Mouse (Mus musculus) intestine, postnatal 0 days (tissue): ENCODE measurements at regions not wholly inside any gene's neighbourhood (a gene's known extent, or its start where the extent isn't known, plus 50 kb on each side); places are given as distances from the start of the nearest gene placed in this dataset.

ENCODE experiments used
- ATAC-seq: fragments of 200-750 bp; cut with Nextera tagmentation; 2 replicates; pipeline ENCODE4 v1.8.0; 2017; ENCODE audit warnings: mild to moderate bottlenecking, moderate TSS enrichment, moderate library complexity
- H3K27ac ChIP-seq: fragments of 300-500 bp; sonication (generic); 2 replicates; pipeline ENCODE4 v1.5.1; 2014; ENCODE audit warnings: mild to moderate bottlenecking, low read depth, low read length, moderate library complexity
- H3K27me3 ChIP-seq: fragments of 300-500 bp; sonication (generic); replicated peaks from 2 replicates; pipeline ENCODE4 v1.6.1; 2014; ENCODE audit warnings: low read length, mixed read lengths; ENCODE audit not compliant: control insufficient read depth, insufficient read depth
- H3K36me3 ChIP-seq: fragments of 300-500 bp; sonication (generic); 2 replicates; pipeline ENCODE4 v1.6.1; 2014; ENCODE audit warnings: mild to moderate bottlenecking, moderate library complexity; ENCODE audit not compliant: control insufficient read depth, insufficient read depth
- H3K4me1 ChIP-seq: fragments of 300-500 bp; sonication (generic); replicated peaks from 2 replicates; pipeline ENCODE4 v1.6.1; 2014; ENCODE audit warnings: antibody characterized with exemption, low read length, mixed read lengths; ENCODE audit not compliant: control insufficient read depth, insufficient read depth
- H3K4me2 ChIP-seq: fragments of 300-500 bp; sonication (generic); replicated peaks from 2 replicates; pipeline ENCODE4 v1.6.1; 2014; ENCODE audit warnings: low read depth, mild to moderate bottlenecking, moderate library complexity
- H3K4me3 ChIP-seq: fragments of 300-500 bp; sonication (generic); 2 replicates; pipeline ENCODE4 v1.5.1; 2014; ENCODE audit warnings: low read depth, low read length
- H3K9ac ChIP-seq: fragments of 300-500 bp; sonication (generic); 2 replicates; pipeline ENCODE4 v1.6.1; 2014; ENCODE audit warnings: mild to moderate bottlenecking, low read depth, low read length
- H3K9me3 ChIP-seq: fragments of 300-500 bp; sonication (generic); 2 replicates; pipeline ENCODE4 v1.6.1; 2016; ENCODE audit warnings: mixed run types; ENCODE audit not compliant: control insufficient read depth
- CTCF ChIP-seq: sonication (generic); IDR thresholded peaks from 2 replicates; pipeline ENCODE4 v1.5.1; 2016; ENCODE audit warnings: low read depth, mild to moderate bottlenecking, control low read depth, antibody characterized with exemption, moderate library complexity
- WGBS: fragments of 180-500 bp; shearing (Covaris S2); extraction: QIAGEN DNeasy Blood & Tissue Kit; methylation state at CpG from one replicate; pipeline ENCODE4 v1.1.7; 2014; 5-methylcytosine and 5-hydroxymethylcytosine counted together

- 0 out of 2 replicates have a peak, but pooled peaks have one; percentile 17 for ATAC-seq
- 18% methylated on average over 6 of the region's 6 CpGs for WGBS
Observed at GRCm38 (mm10) chr16:21353545-21353944, 69.4 kb upstream of the Vps8 start.

GRCm38 (mm10) chr16:21355638-21356037 is 67.3 kb upstream of the Vps8 start:
- 0 out of 2 replicates have a peak, but pooled peaks cover 4% of the 10 kb centered on the region for H3K27me3 ChIP-seq
- H3K4me3 ChIP-seq, result no peak overlapping the region
- TF ChIP-seq CTCF, result no peak
- H3K9me3 ChIP-seq, result no peaks in the 10 kb centered on the region
- WGBS, result 90% methylated on average over 1 of the region's 1 CpGs
- H3K36me3 ChIP-seq, result no peaks in the 10 kb centered on the region
- H3K9ac ChIP-seq, result no peak overlapping the region
- no peak for ATAC-seq
- no peak overlapping the region for H3K4me2 ChIP-seq
- no peak overlapping the region for H3K27ac ChIP-seq
- no peaks in the 10 kb centered on the region for H3K4me1 ChIP-seq

More at GRCm38 (mm10) chr16:21353545-21353944, 69.4 kb upstream of the Vps8 start:
- Histone ChIP-seq H3K9ac (no peak overlapping the region), H3K27me3 (0 out of 2 replicates have a peak, but pooled peaks cover 4% of the 10 kb centered on the region), H3K9me3 (no peaks in the 10 kb centered on the region), H3K36me3 (no peaks in the 10 kb centered on the region), H3K27ac (no peak overlapping the region), H3K4me3 (no peak overlapping the region), H3K4me1 (no peaks in the 10 kb centered on the region), H3K4me2 (no peak overlapping the region)
- no peak for TF ChIP-seq CTCF

- no peak overlapping the region for H3K27ac ChIP-seq
- no peak overlapping the region for H3K4me3 ChIP-seq
- no peaks in the 10 kb centered on the region for H3K9me3 ChIP-seq
- H3K4me2 ChIP-seq, result no peak overlapping the region
- H3K27me3 ChIP-seq, result 0 out of 2 replicates have a peak, but pooled peaks cover under 1% of the 10 kb centered on the region
- no peaks in the 10 kb centered on the region for H3K36me3 ChIP-seq
- H3K9ac ChIP-seq, result no peak overlapping the region
- no peak for ATAC-seq
- TF ChIP-seq CTCF, result no peak
- 48% methylated on average over 5 of the region's 5 CpGs for WGBS
- H3K4me1 ChIP-seq, result no peaks in the 10 kb centered on the region
Observed at GRCm38 (mm10) chr16:21357433-21357832, 65.5 kb upstream of the Vps8 start.

GRCm38 (mm10) chr16:21358313-21358920 is 64.5 kb upstream of the Vps8 start:
- H3K9me3 ChIP-seq, result no peaks in the 10 kb centered on the region
- H3K27me3 ChIP-seq, result no peaks in the 10 kb centered on the region
- no peaks in the 10 kb centered on the region for H3K4me1 ChIP-seq
- H3K4me2 ChIP-seq, result no peak overlapping the region
- H3K36me3 ChIP-seq, result no peaks in the 10 kb centered on the region
- H3K9ac ChIP-seq, result no peak overlapping the region
- 39% methylated on average over 12 of the region's 12 CpGs for WGBS
- no peak overlapping the region for H3K27ac ChIP-seq
- no peak overlapping the region for H3K4me3 ChIP-seq
- TF ChIP-seq CTCF, result no peak
- no peak for ATAC-seq

DNA sequence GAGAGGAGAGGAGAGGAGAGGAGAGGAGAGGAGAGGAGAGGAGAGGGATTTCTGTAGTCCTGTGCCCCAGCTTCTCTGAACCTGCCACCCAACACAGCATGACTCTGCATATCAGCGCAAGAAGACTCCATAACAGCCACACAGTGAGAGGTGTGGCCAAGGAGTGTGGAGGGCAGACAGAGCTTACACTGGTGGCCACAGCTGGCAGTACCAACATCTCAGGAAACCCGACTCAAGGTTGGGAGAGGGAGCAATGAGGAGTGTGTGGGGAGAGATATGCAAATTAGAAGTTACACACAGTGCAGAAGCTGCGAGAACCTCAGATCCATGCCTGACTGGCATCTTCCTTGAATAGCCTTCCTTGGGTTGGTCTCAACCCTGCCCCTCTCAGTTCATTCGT is 63.5 kb upstream of the Vps8 start:
- no peak for ATAC-seq
- no peaks in the 10 kb centered on the region for H3K27me3 ChIP-seq
- H3K9ac ChIP-seq, result no peak overlapping the region
- no peaks in the 10 kb centered on the region for H3K4me1 ChIP-seq
- no peak overlapping the region for H3K4me3 ChIP-seq
- TF ChIP-seq CTCF, result no peak
- no peaks in the 10 kb centered on the region for H3K9me3 ChIP-seq
- no peak overlapping the region for H3K4me2 ChIP-seq
- 51% methylated on average over 4 of the region's 4 CpGs for WGBS
- H3K27ac ChIP-seq, result no peak overlapping the region
- no peaks in the 10 kb centered on the region for H3K36me3 ChIP-seq

GRCm38 (mm10) chr16:21361406-21361805 is 61.5 kb upstream of the Vps8 start:
- no peaks in the 10 kb centered on the region for H3K27me3 ChIP-seq
- no peaks in the 10 kb centered on the region for H3K4me1 ChIP-seq
- no peaks in the 10 kb centered on the region for H3K36me3 ChIP-seq
- no peak overlapping the region for H3K4me3 ChIP-seq
- no peaks in the 10 kb centered on the region for H3K9me3 ChIP-seq
- no peak overlapping the region for H3K4me2 ChIP-seq
- H3K27ac ChIP-seq, result no peak overlapping the region
- TF ChIP-seq CTCF, result 0 out of 2 replicates have a peak, but pooled peaks have one; percentile 17
- peak; percentile 39; the same call in 1 of the 2 replicates for ATAC-seq
- 47% methylated on average over 2 of the region's 2 CpGs for WGBS
- H3K9ac ChIP-seq, result no peak overlapping the region
